Comparison of ENCODE assay signal across 12 mouse cellular contexts in the genomic region with DNA sequence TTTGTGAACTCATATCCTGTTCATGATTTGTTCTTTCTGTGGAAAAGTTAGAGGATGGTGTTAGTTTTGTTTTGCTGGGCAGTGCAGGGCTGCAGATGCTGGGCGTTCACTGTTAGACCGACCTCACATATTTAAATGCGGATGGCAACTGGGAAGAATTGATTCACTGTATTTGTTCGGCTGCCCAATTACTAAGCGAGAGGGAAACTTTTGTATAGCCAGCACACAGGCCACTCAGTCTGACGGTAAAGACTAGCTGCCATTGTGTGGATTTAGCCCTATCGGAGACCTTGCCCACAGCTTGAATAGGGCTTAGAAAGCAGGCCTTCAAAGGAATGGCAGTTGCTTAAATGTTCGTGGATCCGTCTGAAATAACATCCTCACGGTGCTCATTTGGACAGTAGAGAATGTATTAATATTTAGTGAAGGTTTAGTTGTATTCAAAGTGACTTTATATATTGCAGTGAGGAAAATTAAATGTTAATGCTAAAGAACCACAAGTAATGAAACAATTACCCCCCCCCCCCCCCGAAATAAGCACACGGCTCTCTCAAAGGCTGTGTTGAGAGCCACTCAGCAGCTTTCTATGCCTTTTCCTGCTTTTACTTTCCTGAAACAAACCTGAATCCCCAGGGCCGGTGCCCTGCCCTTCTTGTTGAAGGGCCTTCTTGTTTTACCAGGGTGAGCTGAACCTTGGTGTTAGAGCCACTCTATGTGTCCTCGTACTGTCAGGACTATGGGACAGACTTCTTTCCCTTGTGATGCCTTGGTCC. TPM values are rescaled to one million over a fixed set of nuclear protein-coding genes. Genes with fewer than 3 reads are reported as not detected.
DNase-seq lines count a peak whose midpoint lies in the region; ATAC-seq and TF ChIP-seq lines count a peak whose summit lies in the region.
"Had no signal": no experiment of that assay in that cellular context is flagged by ENCODE, and none has a peak within 500 bp of the region (broad histone marks: within the 10 kb centered on the region; RNA-seq: fewer than 3 reads in every experiment).

No protein-coding gene starts in this region.

- H3K9me3 ChIP-seq in embryonic facial prominence, embryonic 10.5 days = no peaks in the 10 kb centered on the region
- no peaks in the 10 kb centered on the region for H3K9me3 ChIP-seq in hindbrain, embryonic 12.5 days (replicated peaks)
- no peaks in the 10 kb centered on the region for H3K9me3 ChIP-seq in neural tube, embryonic 12.5 days
- H3K9me3 ChIP-seq: heart, embryonic 12.5 days had no signal

- no peak for DNase-seq in heart, adult 2 months
- DNase-seq in heart, postnatal 4 days = no peak
- DNase-seq in embryonic facial prominence, embryonic 10.5 days (ENCODE audit: low spot score) = no peak
- DNase-seq in thymus, adult 2 months = no peak
- no peak for DNase-seq in adrenal gland, postnatal 14 days
- DNase-seq in right cerebral cortex, adult 2 months (ENCODE audit: low spot score in 2 of 2) = no peak
- DNase-seq: B cell, adult 2 months; kidney, adult 11 months had no signal

- TF ChIP-seq POLR2A in heart, adult 2 months (IDR thresholded peaks at IDR 0.05; ENCODE audit: insufficient read depth, low read depth, low read length) = no peak
- TF ChIP-seq POLR2A in thymus, adult 2 months (IDR thresholded peaks at IDR 0.05; ENCODE audit: control insufficient read depth, extremely low read depth, insufficient read depth, low read length, poor library complexity) = no peak

- no peak overlapping the region for H3K4me3 ChIP-seq in heart, adult 2 months
- H3K4me3 ChIP-seq in embryonic facial prominence, embryonic 10.5 days = peak overlapping the region; percentile 2; the same call in 1 of the 2 replicates
- no peak overlapping the region for H3K4me3 ChIP-seq in hindbrain, embryonic 12.5 days
- no peak overlapping the region for H3K4me3 ChIP-seq in neural tube, embryonic 12.5 days
- H3K4me3 ChIP-seq in thymus, adult 2 months (ENCODE audit: control insufficient read depth, insufficient read depth, low read length) = no peak overlapping the region
- H3K4me3 ChIP-seq: erythroblast, embryonic 14.5 days; heart, embryonic 12.5 days had no signal

- TF ChIP-seq CTCF in heart, adult 2 months (IDR thresholded peaks at IDR 0.05) = no peak
- TF ChIP-seq CTCF in thymus, adult 2 months (IDR thresholded peaks at IDR 0.05; ENCODE audit: borderline replicate concordance, control insufficient read depth, extremely low read depth, insufficient read depth, low read length, poor library complexity) = no peak

- H3K27me3 ChIP-seq in heart, adult 2 months (ENCODE audit: control insufficient read depth, insufficient read depth, low read length) = no peaks in the 10 kb centered on the region
- no peaks in the 10 kb centered on the region; the same call in 1 of the 2 replicates for H3K27me3 ChIP-seq in embryonic facial prominence, embryonic 10.5 days (replicated peaks; ENCODE audit: low read depth, poor library complexity, severe bottlenecking)
- H3K27me3 ChIP-seq in hindbrain, embryonic 12.5 days = no peaks in the 10 kb centered on the region
- H3K27me3 ChIP-seq in neural tube, embryonic 12.5 days (replicated peaks) = no peaks in the 10 kb centered on the region
- H3K27me3 ChIP-seq in thymus, adult 2 months (ENCODE audit: control insufficient read depth, insufficient read depth, low read length) = no peaks in the 10 kb centered on the region

- peak overlapping the region; percentile 19 for H3K4me2 ChIP-seq in hindbrain, embryonic 12.5 days (replicated peaks)
- peak overlapping the region; percentile 38 for H3K4me2 ChIP-seq in neural tube, embryonic 12.5 days (replicated peaks)
- H3K4me2 ChIP-seq: heart, embryonic 12.5 days had no signal

- TF ChIP-seq EP300 in heart, adult 2 months (IDR thresholded peaks at IDR 0.05; ENCODE audit: insufficient read depth, low read depth, low read length) = no peak

- no peak overlapping the region for H3K9ac ChIP-seq in heart, adult 2 months (ENCODE audit: low read depth, low read length)
- H3K9ac ChIP-seq in hindbrain, embryonic 12.5 days = no peak overlapping the region
- H3K9ac ChIP-seq in neural tube, embryonic 12.5 days = no peak overlapping the region
- H3K9ac ChIP-seq: heart, embryonic 12.5 days had no signal

- intact Hi-C loops in heart, adult 2 months (cut with DNase I) = no loop called here

- peaks cover 2% of the 10 kb centered on the region; the same call in 1 of the 2 replicates for H3K4me1 ChIP-seq in heart, adult 2 months (ENCODE audit: control insufficient read depth, insufficient read depth, low read length)
- peaks cover 67% of the 10 kb centered on the region for H3K4me1 ChIP-seq in embryonic facial prominence, embryonic 10.5 days
- H3K4me1 ChIP-seq in hindbrain, embryonic 12.5 days = peaks cover 65% of the 10 kb centered on the region
- H3K4me1 ChIP-seq in neural tube, embryonic 12.5 days = peaks cover 62% of the 10 kb centered on the region
- no peaks in the 10 kb centered on the region for H3K4me1 ChIP-seq in thymus, adult 2 months (replicated peaks; ENCODE audit: control insufficient read depth, insufficient read depth, low read length)

- WGBS in heart, adult 2 months = 77% methylated on average over 14 of the region's 14 CpGs
- 31% methylated on average over 14 of the region's 14 CpGs for whole genome bisulfite sequencing in embryonic facial prominence, embryonic 10.5 days
- 29% methylated on average over 14 of the region's 14 CpGs for WGBS in hindbrain, embryonic 12.5 days
- 29% methylated on average over 14 of the region's 14 CpGs for WGBS in neural tube, embryonic 12.5 days
- 94% methylated on average over 14 of the region's 14 CpGs for WGBS in thymus, adult 2 months

- no peaks in the 10 kb centered on the region for H3K36me3 ChIP-seq in heart, adult 2 months (ENCODE audit: control insufficient read depth, insufficient read depth, low read length)
- H3K36me3 ChIP-seq in embryonic facial prominence, embryonic 10.5 days (replicated peaks) = peaks cover 23% of the 10 kb centered on the region
- no peaks in the 10 kb centered on the region for H3K36me3 ChIP-seq in hindbrain, embryonic 12.5 days
- no peaks in the 10 kb centered on the region for H3K36me3 ChIP-seq in neural tube, embryonic 12.5 days
- no peaks in the 10 kb centered on the region for H3K36me3 ChIP-seq in thymus, adult 2 months (ENCODE audit: control insufficient read depth, insufficient read depth, low read length)
- H3K36me3 ChIP-seq: heart, embryonic 12.5 days had no signal

- 0 out of 2 replicates have a peak overlapping the region, but pooled peaks have one; percentile 9 for H3K27ac ChIP-seq in heart, adult 2 months
- H3K27ac ChIP-seq in embryonic facial prominence, embryonic 10.5 days (replicated peaks) = peak overlapping the region; percentile 75
- H3K27ac ChIP-seq in hindbrain, embryonic 12.5 days = peak overlapping the region; percentile 71
- H3K27ac ChIP-seq in neural tube, embryonic 12.5 days = peak overlapping the region; percentile 23; the same call in 1 of the 2 replicates
- H3K27ac ChIP-seq in thymus, adult 2 months (ENCODE audit: control insufficient read depth, insufficient read depth, low read length) = no peak overlapping the region

- H3K79me2 ChIP-seq in heart, adult 2 months (replicated peaks; ENCODE audit: control insufficient read depth, insufficient read depth, low read length) = no peaks in the 10 kb centered on the region

- ATAC-seq in hindbrain, embryonic 12.5 days (ENCODE audit: low FRiP score) = peak; percentile 82
- peak; percentile 76 for ATAC-seq in neural tube, embryonic 12.5 days (ENCODE audit: low FRiP score, low read depth)

RNA-seq across cellular contexts. Expression of gene Spata13, which starts 9.5 kb away (rescaled TPM):
- total RNA-seq in heart, adult 2 months (2021) = 10 to 100 TPM; 13.1 to 14.7 TPM
- polyA plus RNA-seq in heart, adult 2 months (2012; rRNA removed) = 9.5 and 14.4 TPM in 2 replicates
- 10 to 100 TPM; 50.1 to 52.8 TPM for total RNA-seq in heart, postnatal 4 days (2021)
- polyA plus RNA-seq in embryonic facial prominence, embryonic 10.5 days (2016; fragmentation: Nextera tagmentation; extraction: Ambion mirVana) = 28.2 and 39.6 TPM in 2 replicates
- 53.7 and 63.2 TPM in 2 replicates for polyA plus RNA-seq in hindbrain, embryonic 12.5 days (2016; fragmentation: Nextera tagmentation; extraction: Ambion mirVana)
- 51.0 and 58.2 TPM in 2 replicates for polyA plus RNA-seq in neural tube, embryonic 12.5 days (2016; fragmentation: Nextera tagmentation; extraction: Ambion mirVana)
- 80.6 and 99.6 TPM in 2 replicates for polyA plus RNA-seq in thymus, adult 2 months (2012; rRNA removed)
- 110 and 120 TPM in 2 replicates for total RNA-seq in adrenal gland, postnatal 14 days (2021)
